Mouse (Mus musculus) MN1 (cell line): ENCODE measurements around the gene Elp4.

Experiments
- DNase-seq: peaks from one replicate; pipeline ENCODE4 v3.0.0-alpha.2; 2016; ENCODE audit warnings: low spot score

Gene Elp4

DNA sequence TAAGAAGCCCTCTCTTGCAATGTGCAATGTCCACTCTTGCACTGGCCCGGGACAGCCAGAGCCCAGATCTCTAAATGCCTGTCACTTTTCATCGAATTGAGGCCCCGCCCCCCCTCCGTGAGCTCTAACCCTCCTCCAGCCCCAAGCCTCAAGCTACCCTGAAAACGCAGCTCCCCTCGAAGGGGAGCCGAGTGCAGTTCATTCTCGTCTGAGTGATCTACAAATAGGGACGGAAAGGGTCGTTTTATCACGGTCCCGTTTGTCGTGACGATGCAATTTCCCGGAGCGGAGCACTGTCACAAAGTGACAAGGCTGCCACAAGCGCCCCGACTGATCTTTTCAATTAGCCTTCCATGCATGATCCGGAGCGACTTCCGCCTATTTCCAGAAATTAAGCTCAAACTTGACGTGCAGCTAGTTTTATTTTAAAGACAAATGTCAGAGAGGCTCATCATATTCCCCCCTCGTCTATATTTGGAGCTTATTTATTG is 222.3 kb downstream of the Elp4 start:
- DNase-seq: no peak

DNA sequence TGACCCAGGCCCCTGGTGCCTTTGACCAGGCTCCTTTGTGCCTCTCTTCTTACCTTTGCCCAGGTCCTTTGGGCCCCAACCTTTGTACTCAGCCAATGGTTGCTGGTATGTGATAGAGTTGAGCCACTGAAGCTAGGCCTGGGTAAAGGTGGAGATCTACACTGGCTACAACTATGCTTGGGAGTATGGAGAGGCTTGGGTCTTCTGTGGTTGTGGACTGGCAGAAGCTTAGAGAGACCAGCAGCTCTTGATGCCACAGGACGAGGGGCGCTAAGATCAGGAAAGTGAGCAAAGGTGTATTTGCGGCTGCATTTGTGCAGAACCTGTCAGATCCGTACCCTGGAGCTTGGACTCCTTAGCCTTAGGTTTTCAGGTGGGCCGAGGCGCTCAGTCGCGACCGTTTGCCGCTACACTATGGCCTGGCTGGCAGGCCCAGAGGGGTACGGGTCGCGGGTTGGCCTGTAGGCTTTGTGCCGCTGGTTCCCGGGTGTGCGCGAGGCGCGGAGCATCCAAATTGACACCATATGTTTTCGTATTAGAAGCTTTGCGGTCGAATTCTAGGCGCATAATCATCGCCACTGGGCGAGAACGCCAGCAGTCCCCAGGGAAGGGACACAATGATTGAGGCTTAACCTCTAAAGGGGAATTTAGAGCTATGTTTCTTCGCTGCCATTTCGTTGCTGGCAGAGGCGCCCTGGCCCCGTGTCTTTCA is 223.2 kb downstream of the Elp4 start:
- DNase-seq: no peak

DNA sequence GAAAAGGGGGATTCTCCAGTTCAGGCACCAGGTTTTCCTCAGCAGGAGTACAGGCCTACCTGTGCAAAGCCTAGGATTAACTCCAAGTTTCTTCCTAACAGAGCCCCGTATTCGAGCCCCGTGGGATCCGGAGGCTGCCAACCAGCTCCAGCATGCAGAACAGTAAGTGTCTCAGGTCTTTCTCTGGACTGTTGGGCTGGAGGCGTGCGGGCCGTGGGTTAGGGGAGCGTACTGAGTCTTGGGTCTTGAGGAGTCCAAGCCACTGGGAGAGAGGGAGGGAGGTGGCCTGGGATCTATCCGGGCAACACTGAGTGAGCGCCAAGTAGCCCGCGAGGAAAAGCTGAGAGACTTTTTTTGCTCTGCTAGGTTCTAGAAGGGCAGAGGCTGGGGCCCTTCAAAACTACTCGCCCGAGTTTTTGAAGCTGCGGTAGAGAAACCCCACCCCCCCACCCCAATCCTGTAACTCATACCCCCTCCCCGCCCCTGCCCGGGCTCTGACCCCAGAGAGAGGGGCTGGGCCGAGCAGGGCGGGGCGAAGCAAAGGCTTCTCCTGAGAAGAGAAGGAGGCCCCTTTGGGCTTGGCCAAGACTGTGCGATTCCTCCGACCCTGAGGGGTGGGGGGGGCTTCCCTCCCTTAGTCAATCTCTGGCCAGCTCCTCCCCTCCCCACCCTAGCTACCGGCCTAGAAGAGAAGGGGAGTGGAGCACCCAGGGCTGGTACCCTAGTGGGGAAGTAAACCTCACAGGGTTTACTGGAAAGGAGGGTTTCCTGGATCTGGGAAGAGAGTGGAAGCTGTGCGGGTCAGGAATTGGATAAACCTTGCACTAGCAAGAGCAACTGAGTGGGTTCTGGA is 224.0 kb downstream of the Elp4 start:
- DNase-seq: no peak

DNA sequence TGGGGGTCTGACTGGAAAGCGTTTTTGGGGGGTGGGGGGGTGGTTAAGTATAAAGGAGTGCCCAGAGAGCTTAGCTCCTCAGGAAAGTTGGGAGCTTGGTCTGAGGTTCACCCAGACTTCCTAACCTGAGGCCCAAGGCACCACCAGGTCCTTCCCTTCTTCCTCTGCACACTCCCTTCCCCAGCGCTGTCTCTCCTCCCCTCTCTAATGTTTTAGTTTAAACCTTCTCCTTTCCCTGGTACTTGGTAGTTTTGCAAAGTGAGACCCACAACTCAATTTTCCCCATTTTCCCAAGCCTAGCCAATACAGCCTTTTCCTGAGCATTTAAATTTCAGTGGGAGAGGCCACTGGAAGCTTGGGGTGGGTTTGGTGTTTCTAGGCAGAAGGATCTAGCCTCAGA is 225.0 kb downstream of the Elp4 start:
- DNase-seq: no peak

DNA sequence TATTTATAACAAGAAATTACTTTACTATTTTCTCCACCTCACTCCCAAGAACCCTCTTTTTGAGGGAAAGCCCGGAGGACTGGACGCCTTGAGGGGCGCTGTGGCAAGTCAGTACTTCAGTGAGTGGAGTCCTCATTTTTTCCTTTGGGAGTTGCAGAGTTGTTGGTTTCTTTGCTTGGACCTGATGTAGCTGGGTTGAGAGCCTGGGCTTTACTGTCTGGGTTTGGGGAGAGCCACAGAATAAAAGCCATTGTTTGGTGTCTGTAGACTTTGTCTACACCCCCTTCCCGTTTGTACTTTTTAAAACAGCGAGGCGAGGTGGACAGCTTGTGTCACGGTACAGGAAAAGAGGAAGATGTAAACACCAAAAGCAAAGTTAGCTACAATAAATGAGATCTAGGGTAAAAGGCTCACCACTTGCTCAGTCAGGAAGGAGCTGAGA is 225.5 kb downstream of the Elp4 start:
- no peak for DNase-seq

DNA sequence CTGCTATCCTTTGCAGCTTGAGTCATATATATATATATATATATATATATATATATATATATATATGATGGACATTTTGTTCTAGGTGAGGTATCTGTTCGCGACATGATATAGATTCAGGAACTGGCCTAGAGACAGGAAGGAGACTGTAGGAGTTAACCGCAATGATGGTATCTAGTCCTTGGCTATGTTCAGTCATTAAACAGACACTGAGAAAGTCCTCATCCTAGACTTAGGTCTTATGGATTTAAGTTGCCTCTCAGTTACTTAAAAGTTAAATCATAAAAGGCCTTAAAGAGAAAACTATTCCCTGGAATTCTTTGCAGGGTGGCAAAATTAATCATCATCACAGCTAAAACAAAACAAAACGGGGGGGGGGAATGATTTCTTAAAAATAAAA is 226.1 kb downstream of the Elp4 start:
- no peak for DNase-seq

DNA sequence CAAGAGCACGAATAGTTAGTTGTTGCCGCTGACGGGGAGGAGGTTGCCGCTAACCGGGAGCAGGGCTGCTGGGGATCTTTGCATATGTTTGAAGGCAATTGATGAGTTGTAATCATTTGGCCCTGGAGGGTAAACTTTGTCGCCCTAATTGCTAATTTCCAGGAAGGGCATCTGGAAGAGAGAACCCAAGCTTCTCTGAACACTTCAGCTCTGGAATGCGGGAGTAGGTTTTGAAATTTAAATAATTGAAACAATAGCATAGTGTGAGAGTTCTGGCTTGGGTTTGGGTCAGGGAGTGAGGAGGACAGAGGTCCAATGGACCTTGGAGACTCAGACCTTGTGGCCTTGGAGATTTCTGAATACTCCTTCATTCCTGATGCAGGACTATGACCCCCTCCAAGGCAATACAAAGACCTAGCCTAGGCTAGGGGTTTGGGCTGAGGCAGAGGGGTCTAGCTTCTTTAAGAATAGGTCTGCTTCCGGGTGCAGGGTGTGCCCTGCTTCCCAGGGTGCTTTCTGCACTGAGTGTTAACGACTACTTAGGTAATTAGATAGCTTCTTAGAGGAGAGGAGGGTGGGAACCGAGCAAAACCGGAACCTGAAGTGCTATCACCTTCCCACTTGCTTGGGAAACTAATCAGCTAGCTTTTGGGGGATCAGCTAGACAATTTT is 226.8 kb downstream of the Elp4 start:
- DNase-seq: no peak

DNA sequence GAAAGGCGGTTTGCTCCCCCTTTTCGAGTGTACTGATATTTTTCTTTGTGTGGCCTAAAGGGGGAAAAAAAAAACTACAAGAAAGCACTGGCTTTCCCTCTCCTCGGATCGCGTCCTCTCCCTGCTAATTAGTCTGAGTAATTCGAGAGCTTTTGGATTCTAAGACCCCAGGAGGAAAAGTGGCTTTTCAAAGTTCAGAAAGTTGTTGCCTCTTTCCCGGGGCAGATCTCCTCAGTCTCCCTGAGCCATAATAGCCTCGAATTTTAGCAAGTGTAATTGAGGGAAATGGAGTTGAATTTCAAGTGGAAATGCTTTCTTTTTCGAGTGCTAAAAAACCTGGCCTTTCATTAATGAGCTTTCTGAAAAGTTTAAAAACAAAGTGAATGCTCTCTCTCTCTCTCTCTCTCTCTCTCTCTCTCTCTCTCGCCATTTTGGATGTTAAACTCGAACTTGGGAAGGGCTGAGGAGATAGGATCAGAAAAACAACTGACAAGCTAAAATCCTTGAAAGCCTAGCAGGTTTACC is 227.4 kb downstream of the Elp4 start:
- DNase-seq: no peak

DNA sequence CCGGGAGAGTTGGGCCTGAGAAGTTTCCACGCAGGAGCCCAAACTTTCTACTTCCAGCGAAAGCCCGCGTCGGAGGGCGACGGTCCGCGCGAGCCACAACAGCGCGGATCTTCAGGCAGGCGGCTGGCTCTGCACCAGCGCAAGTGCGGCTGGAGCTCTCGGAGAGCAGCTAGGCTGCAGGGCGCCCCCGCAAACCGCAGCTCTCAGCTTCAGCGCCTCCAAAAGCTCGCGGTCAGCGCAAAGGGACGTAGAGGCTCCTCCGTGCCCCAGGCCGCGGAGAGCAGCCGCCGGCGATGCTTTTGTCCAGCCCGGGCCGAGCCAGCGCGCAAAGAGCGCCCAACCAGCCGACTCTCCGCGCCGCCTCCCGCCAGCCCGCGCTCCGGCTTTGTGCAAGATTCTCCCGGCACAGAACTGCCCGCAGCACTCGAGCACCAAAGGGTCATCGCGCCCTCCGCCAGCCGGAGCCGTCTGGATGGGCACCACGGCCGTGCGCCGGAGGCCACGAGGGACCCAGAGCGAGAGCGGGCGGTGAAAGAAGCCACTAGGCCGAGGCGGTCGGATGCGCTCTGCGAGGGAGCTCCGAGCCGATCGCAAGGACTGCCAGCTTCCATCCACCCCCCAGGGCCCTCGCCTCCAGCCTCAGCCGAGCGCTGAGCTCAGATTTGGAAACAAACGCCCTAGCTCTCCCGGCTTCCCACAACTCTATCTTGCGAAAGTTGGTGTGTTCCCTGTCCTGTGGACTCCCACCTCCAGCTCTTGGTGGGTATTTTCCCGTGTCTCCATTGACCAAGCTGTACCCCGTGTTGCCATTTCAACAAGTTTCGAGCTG is 228.1 kb downstream of the Elp4 start:
- DNase-seq: peak; percentile 34

DNA sequence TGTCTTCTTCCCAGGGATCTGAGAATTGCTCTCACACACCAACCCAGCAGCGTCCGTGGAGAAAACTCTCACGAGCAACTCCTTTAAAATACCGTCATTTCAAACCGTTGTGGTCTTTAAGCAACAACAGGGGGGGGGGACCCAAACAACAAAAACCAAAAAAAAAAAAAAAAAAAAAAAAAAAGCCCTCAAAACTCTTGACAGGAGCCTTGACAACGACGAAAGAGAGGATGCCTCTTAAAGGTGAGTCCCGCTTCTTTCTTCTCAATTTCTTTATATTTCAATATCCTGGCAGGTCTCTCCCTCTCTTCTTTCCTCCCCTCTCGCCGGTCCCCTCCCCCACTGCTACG is 228.7 kb downstream of the Elp4 start:
- no peak for DNase-seq

DNA sequence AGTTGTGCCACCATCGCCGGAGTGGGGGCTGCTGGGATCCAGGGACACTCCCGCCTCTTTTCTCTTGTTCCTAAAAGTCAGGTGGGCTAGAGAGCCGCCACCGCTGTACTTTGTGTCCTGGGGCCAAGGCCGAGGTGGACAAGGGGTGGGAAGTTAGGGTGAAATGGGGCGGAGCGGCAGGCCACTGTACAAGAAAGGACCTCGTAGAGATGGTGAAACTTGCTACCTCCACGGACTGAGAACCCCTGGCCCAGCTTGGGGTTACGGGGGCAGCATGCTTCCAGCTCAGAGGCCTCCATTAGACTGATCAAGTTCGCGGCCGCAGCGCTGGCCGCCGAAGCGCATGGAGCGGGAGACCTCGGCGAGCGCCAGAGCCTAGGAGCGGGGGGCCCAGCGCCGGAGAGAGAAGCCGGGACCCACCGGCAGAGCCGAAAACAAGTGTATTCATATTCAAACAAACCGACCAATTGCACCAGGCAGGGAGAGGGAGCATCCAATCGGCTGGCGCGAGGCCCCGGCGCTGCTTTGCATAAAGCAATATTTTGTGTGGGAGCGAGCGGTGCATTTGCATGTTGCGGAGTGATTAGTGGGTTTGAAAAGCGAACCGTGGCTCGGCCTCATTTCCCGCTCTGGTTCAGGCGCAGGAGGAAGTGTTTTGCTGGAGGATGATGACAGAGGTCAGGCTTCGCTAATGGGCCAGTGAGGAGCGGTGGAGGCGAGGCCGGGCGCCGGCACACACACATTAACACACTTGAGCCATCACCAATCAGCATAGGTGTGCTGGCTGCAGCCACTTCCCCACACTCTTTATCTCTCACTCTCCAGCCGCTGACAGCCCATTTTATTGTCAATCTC is 229.3 kb downstream of the Elp4 start:
- DNase-seq: peak; percentile 93

DNA sequence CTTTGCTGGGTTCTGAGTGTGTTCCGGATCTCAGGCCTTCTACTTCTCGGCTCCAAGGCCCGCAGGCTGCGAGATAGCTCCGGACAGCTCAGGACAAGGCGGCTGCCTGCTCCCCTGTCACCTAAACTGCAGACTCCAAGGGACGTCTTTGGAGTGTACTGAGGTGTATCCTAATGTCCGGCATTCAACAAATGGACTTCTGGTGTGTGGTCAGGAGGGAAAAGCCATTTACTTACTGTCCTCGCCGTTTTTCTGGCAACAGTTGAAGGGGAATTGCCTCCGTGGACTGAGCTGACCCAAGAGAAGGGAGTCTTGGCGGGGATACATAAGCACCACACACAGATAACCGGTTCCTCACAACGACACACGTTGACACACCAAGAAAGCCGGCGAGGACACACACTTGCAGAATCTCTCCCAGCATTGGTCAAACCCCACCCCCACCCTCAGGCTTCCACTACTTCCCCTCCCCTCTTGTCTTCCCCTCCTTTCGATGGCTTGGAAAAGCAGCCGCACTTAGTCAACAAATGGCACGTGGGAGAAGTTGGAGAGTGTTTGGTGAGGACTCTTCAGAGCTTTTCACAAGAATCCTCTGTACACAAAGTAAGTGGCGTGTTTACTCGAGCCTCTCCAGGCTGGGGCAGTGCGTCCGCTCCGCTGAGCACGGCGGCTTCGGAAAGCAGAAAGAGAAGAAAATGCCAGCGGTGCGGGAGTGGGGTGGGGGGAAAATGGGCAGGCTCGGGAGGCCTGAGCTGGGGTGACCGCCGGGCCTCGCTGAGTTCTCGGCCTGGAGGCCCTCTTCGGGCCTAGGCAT is 230.1 kb downstream of the Elp4 start:
- DNase-seq: peak; percentile 58

DNA sequence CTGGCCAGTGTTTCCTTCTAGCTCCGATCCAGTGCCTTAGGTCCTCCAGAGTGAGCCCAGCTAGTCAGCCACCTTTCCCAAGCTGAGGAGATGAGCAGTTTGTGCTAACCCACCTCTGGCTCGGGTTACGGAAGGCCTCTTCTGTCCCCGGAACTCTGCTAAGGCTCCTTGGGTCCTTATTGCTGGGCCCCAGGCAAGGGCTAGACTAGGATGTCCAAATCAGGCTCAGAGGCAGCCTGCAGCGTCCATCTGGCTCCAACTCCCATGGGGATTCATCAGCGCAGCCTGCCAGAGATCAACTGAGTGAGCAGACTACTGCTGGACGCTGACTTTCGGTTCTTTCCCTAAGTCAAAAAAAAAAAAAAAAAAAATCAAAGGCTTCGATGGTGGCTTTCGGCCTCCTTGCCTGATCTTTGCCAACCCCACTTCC is 230.7 kb downstream of the Elp4 start:
- DNase-seq: peak; percentile 89

DNA sequence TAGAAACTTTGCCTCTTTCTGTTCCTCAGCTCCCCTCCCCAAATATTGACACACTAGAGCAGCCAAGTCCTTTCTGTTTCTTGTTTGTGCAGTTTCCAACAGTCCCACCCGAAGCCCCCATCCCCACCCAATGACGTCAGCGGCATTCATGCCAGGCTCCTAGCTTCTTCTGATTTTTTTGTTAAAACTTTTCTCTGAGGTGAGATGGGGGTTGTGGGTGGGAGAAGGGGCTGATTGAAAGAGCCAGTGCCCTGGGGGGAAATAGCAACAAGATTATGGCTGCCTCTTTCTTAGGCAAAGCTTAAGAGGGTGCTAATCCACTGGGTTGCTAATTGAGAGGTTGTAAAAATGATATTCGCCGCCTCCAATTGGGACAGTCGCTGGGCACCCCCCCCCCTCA is 231.3 kb downstream of the Elp4 start:
- no peak for DNase-seq

DNA sequence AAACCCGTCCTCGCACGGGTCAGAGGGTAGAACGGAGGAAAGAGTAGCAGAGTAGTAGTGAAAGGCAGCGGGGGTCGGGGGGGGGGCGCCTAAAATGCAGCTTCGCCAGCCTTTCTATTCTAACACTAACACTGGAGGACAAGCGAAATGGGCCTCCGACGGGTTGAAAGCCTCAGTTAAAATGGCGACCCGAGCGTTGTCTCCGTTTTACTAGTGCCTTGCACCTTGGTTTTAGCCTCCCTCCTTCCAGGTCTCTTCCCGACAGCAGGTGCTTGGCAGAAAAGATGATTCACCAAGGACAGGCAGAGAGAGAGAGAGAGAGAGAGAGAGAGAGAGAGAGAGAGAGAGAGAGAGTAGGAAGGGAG is 231.8 kb downstream of the Elp4 start:
- no peak for DNase-seq

DNA sequence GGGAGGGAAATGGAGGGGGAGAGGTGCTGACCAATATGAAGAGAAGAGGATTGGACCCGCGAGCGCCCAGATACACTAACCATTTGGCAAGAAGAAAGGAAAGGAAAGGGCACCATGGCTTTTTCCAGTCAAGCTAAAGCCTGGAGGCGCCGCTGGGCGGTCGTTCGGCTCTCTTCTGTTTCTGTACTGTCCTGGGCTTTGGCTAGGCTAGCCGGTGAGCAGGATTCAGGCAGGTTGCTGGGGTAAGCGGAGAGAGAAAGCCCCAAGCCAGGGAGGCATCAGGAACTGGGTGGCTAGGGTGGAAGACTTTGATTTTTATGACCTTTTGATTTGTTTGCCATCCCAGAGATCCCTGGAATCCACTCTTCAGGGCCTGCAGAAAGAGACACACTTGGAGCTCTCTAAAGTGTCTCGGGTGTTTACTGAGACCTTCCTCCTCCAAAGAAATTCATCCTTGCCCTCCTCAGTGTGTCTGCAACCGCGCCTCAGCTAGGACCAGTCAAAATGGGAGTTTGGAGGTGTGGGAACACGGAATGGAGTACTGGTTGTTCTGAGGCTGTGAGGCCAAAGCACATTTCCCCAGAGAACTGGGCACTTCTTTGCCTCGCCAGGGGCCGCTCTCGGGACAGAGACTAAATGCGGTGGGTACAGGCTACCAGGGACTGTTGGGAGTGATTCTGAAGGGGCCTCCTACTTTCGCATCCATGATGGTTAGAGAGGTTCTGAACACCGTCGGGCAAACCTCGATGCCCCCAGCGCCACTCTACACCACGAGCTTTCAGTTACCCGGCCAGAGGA is 232.4 kb downstream of the Elp4 start:
- no peak for DNase-seq

DNA sequence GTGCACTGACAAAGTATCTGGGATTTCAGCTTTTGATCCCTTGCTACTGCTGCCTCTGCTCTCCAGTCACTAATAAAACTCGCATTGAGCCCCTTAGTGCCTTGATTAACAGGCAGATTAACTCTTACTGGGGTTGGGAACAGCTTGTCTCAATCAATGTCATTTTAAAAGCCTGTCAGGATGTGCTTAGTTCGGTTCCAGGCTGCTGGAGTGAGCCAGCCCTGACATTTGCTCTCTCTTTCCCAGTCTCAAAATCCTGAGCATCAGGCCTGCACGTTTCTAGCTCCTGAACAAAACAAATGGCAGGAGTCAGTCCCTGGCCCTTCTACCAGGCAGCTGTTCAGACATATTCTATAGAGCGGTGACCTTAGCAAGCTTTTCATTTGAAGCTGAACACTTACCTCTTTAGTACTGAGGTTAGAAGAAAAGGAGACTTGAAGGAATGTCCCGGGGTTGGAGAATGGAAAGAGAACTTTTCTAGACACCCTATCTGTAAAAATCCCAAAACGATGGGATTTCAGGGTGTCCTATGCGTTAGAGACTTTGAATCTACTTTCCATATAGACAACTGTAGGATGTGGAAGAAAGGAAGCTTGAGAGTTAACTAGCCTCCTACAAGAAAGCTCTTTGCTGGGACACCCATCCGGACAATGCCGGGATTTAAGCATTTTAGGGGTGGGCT is 233.1 kb downstream of the Elp4 start:
- no peak for DNase-seq

DNA sequence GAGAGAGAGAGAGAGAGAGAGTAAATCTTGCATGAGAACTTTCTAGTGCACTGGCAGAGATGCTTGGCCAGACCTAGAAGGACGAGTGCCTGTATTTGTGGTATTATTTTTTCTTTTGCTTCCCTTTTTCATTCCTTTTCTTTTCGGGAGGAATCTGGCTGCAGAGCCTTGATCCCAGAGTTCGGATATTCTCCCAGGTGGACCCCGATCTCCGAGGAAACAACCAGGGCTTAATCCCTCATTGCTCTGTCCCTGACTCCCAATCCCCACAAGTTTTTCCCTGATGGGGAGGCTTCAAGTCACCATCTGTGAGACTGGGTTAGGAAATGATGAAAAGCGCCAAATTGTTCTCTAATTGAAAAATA is 233.7 kb downstream of the Elp4 start:
- no peak for DNase-seq
